Comparison of ENCODE assay signal across 18 mouse cellular contexts in genomic region chr11:106519519-106519918, GRCm38 (mm10).
"Had no signal": no experiment of that assay in that cellular context is flagged by ENCODE, and none has a peak within 500 bp of the region (broad histone marks: within the 10 kb centered on the region; RNA-seq: fewer than 3 reads in every experiment).

No protein-coding gene starts in this region.

- H3K27me3 ChIP-seq: limb, embryonic 15.5 days; liver, embryonic 13.5 days; lung, embryonic 15.5 days; megakaryocyte, embryonic 14.5 days; neural tube, embryonic 13.5 days had no signal

- H3K4me2 ChIP-seq: limb, embryonic 15.5 days; liver, embryonic 13.5 days; lung, embryonic 15.5 days; neural tube, embryonic 13.5 days had no signal

- H3K9me3 ChIP-seq: limb, embryonic 15.5 days; liver, embryonic 13.5 days; lung, embryonic 15.5 days; megakaryocyte, embryonic 14.5 days; neural tube, embryonic 13.5 days had no signal

- ATAC-seq: inflammation-experienced regulatory T-cells, adult 6 months; intestine, postnatal 0 days; liver, postnatal 0 days had no signal

- H3K27ac ChIP-seq: kidney, postnatal 0 days; limb, embryonic 15.5 days; liver, embryonic 13.5 days; lung, embryonic 15.5 days; macrophage; neural tube, embryonic 13.5 days; stomach, postnatal 0 days had no signal

- H3K4me3 ChIP-seq: limb, embryonic 15.5 days; liver, embryonic 13.5 days; lung, embryonic 15.5 days; megakaryocyte, embryonic 14.5 days; neural tube, embryonic 13.5 days had no signal

- DNase-seq: kidney, adult 8-10 months; kidney, postnatal 36 days; left cerebral cortex, postnatal 4 days; liver, embryonic 13.5 days; liver, postnatal 0 days; lung, postnatal 14 days; right cerebral cortex, adult 18-20 months; right cerebral cortex, postnatal 25 days; thymus, postnatal 4 days had no signal

- H3K36me3 ChIP-seq: limb, embryonic 15.5 days; lung, embryonic 15.5 days; neural tube, embryonic 13.5 days had no signal

- H3K9ac ChIP-seq: limb, embryonic 15.5 days; liver, embryonic 13.5 days; liver, postnatal 0 days; lung, embryonic 15.5 days; neural tube, embryonic 13.5 days had no signal
